Mouse (Mus musculus) myocyte (in vitro differentiated cells): ENCODE measurements around the gene Atrip. TPM values are rescaled to one million over a fixed set of nuclear protein-coding genes. Genes with fewer than 3 reads are reported as not detected.

Experiments
- H3K27me3 ChIP-seq: one replicate; pipeline ENCODE4 v1.6.1; 2011; ENCODE audit not compliant: control insufficient read depth, insufficient read depth, insufficient read length
- H3K36me3 ChIP-seq: one replicate; pipeline ENCODE4 v1.6.1; 2011; ENCODE audit not compliant: control insufficient read depth, insufficient read depth
- H3K4me2 ChIP-seq: one replicate; pipeline ENCODE4 v1.6.1; 2011; ENCODE audit warnings: low read depth, control low read depth
- H3K4me3 ChIP-seq: one replicate; pipeline ENCODE4 v1.5.1; 2011; ENCODE audit warnings: mild to moderate bottlenecking, control low read depth, moderate library complexity
- H3K79me2 ChIP-seq: one replicate; pipeline ENCODE4 v1.6.1; 2011; ENCODE audit not compliant: control insufficient read depth, insufficient read depth
- H3ac ChIP-seq: one replicate; pipeline ENCODE4 v1.6.1; 2011; ENCODE audit not compliant: control insufficient read depth, insufficient read length
- CEBPB ChIP-seq: IDR thresholded peaks from 2 replicates; pipeline ENCODE4 v1.6.1; 2011; ENCODE audit warnings: mild to moderate bottlenecking, moderate library complexity; ENCODE audit not compliant: poor library complexity, insufficient read depth, severe bottlenecking
- E2F4 ChIP-seq: IDR thresholded peaks from one replicate; pipeline ENCODE4 v1.6.1; 2011; ENCODE audit warnings: mild to moderate bottlenecking, control low read depth, moderate library complexity; ENCODE audit not compliant: insufficient read depth
- MAX ChIP-seq: IDR thresholded peaks from one replicate; pipeline ENCODE4 v1.6.1; 2011; ENCODE audit warnings: low read depth, mild to moderate bottlenecking, control low read depth
- MYOD1 ChIP-seq, 3 experiments: IDR thresholded peaks; one replicate each; pipeline ENCODE4 v1.6.1; 2011; ENCODE audit warnings: control low read depth in 2 of 3, low read depth in 2 of 3, mild to moderate bottlenecking in 2 of 3, moderate library complexity in 1 of 3; ENCODE audit not compliant: insufficient read length in 2 of 3, control insufficient read depth in 1 of 3
- MYOG ChIP-seq, 3 experiments: IDR thresholded peaks; one replicate each; pipeline ENCODE4 v1.6.1; 2011; ENCODE audit warnings: control low read depth in 2 of 3, low read depth in 2 of 3, mild to moderate bottlenecking in 2 of 3; ENCODE audit not compliant: insufficient read length in 2 of 3, control insufficient read depth in 1 of 3, insufficient read depth in 1 of 3
- POLR2A ChIP-seq: IDR thresholded peaks from one replicate; pipeline ENCODE4 v1.6.1; 2011; ENCODE audit warnings: low read depth, mild to moderate bottlenecking, control low read depth, moderate library complexity; ENCODE audit not compliant: insufficient read length
- POLR2AphosphoS2 ChIP-seq: IDR thresholded peaks from one replicate; pipeline ENCODE4 v1.6.1; 2011; ENCODE audit warnings: low read depth, control low read depth; ENCODE audit not compliant: insufficient read length
- REST ChIP-seq: IDR thresholded peaks from one replicate; pipeline ENCODE4 v1.6.1; 2011; ENCODE audit warnings: mild to moderate bottlenecking, control low read depth, moderate library complexity; ENCODE audit not compliant: insufficient read depth, insufficient read length
- SRF ChIP-seq: IDR thresholded peaks from one replicate; pipeline ENCODE4 v1.6.1; 2011; ENCODE audit warnings: low read depth; ENCODE audit not compliant: control insufficient read depth, insufficient read length
- TCF12 ChIP-seq: IDR thresholded peaks from one replicate; pipeline ENCODE4 v1.6.1; 2011; ENCODE audit warnings: mild to moderate bottlenecking, control low read depth; ENCODE audit not compliant: poor library complexity, insufficient read depth, severe bottlenecking
- TCF3 ChIP-seq: IDR thresholded peaks from one replicate; pipeline ENCODE4 v1.6.1; 2011; ENCODE audit warnings: low read depth, control low read depth; ENCODE audit not compliant: insufficient read length
- USF1 ChIP-seq: IDR thresholded peaks from one replicate; pipeline ENCODE4 v1.6.1; 2011; ENCODE audit warnings: low read depth, mild to moderate bottlenecking, control low read depth, moderate library complexity
- polyA plus RNA-seq: library from polyadenylated mRNA; unstranded; fragments of >200 nt; fragmentation: generic; extraction: Trizol; gene quantifications from one replicate; pipeline ENCODE4 v1.2.1, GENCODE M21; 2012; ENCODE audit warnings: missing spikeins

Atrip gene
- polyA plus RNA-seq, 1 experiment, result 9.6 TPM

- Histone ChIP-seq H3K27me3 (no peaks in the 10 kb centered on the region), H3K79me2 (no peaks in the 10 kb centered on the region), H3K4me3 (peak overlapping the region; percentile 10), H3K4me2 (peak overlapping the region; percentile 83), H3ac (no peak overlapping the region), H3K36me3 (no peaks in the 10 kb centered on the region)
- no peak for TF ChIP-seq MYOD1 (IDR thresholded peaks at IDR 0.05; ENCODE audit: control insufficient read depth in 1 of 3, insufficient read length in 2 of 3, low read depth in 2 of 3)
- peak; percentile 30 for TF ChIP-seq POLR2A
Measured at GRCm38 (mm10) chr9:109054712-109055111, 19.2 kb downstream of the Atrip start.

- Histone ChIP-seq H3K36me3 (no peaks in the 10 kb centered on the region), H3K79me2 (no peaks in the 10 kb centered on the region), H3ac (no peak overlapping the region), H3K27me3 (no peaks in the 10 kb centered on the region), H3K4me3 (no peak overlapping the region), H3K4me2 (no peak overlapping the region)
- TF ChIP-seq USF1, result no peak
- TF ChIP-seq REST, result no peak
Measured at GRCm38 (mm10) chr9:109053851-109054250, 20.1 kb downstream of the Atrip start.

GRCm38 (mm10) chr9:109053366-109053765 lies 20.6 kb downstream of the Atrip start:
- H3K36me3 ChIP-seq, result no peaks in the 10 kb centered on the region

GRCm38 (mm10) chr9:109052490-109053260 lies 21.2 kb downstream of the Atrip start:
- H3K36me3 ChIP-seq, result no peaks in the 10 kb centered on the region
- no peak overlapping the region for H3ac ChIP-seq
- H3K27me3 ChIP-seq, result no peaks in the 10 kb centered on the region
- H3K79me2 ChIP-seq, result no peaks in the 10 kb centered on the region
- no peak overlapping the region for H3K4me3 ChIP-seq
- TF ChIP-seq MYOD1 (IDR thresholded peaks at IDR 0.05; ENCODE audit: control insufficient read depth in 1 of 3, insufficient read length in 2 of 3, low read depth in 2 of 3), result no peak
- no peak for TF ChIP-seq E2F4
- no peak for TF ChIP-seq MAX
- TF ChIP-seq POLR2A, result no peak
- H3K4me2 ChIP-seq, result no peak overlapping the region

More at GRCm38 (mm10) chr9:109053366-109053765, 20.6 kb downstream of the Atrip start:
- Histone ChIP-seq H3K4me2 (no peak overlapping the region), H3K27me3 (no peaks in the 10 kb centered on the region), H3K79me2 (no peaks in the 10 kb centered on the region), H3K4me3 (no peak overlapping the region), H3ac (no peak overlapping the region)
- TF ChIP-seq MAX (no peak), REST (no peak), POLR2A (no peak), USF1 (no peak), MYOD1 (IDR thresholded peaks at IDR 0.05; ENCODE audit: control insufficient read depth in 1 of 3, insufficient read length in 2 of 3, low read depth in 2 of 3) (no peak), POLR2AphosphoS2 (no peak), MYOG (IDR thresholded peaks at IDR 0.05; ENCODE audit: control insufficient read depth in 1 of 3, insufficient read depth in 1 of 3, insufficient read length in 2 of 3, low read depth in 2 of 3) (no peak), CEBPB (no peak), TCF12 (no peak), E2F4 (no peak), TCF3 (no peak), SRF (no peak)

- Histone ChIP-seq H3K4me3 (no peak overlapping the region), H3ac (no peak overlapping the region), H3K36me3 (no peaks in the 10 kb centered on the region), H3K4me2 (no peak overlapping the region), H3K27me3 (no peaks in the 10 kb centered on the region), H3K79me2 (no peaks in the 10 kb centered on the region)
- no peak for TF ChIP-seq TCF12
- no peak for TF ChIP-seq REST
- TF ChIP-seq POLR2AphosphoS2, result no peak
- no peak for TF ChIP-seq MYOG (IDR thresholded peaks at IDR 0.05; ENCODE audit: control insufficient read depth in 1 of 3, insufficient read depth in 1 of 3, insufficient read length in 2 of 3, low read depth in 2 of 3)
- TF ChIP-seq E2F4, result no peak
- no peak for TF ChIP-seq POLR2A
- no peak for TF ChIP-seq MAX
- TF ChIP-seq SRF, result no peak
- TF ChIP-seq TCF3, result no peak
- no peak for TF ChIP-seq CEBPB
- TF ChIP-seq MYOD1 (IDR thresholded peaks at IDR 0.05; ENCODE audit: control insufficient read depth in 1 of 3, insufficient read length in 2 of 3, low read depth in 2 of 3), result no peak
- TF ChIP-seq USF1, result no peak
Measured at GRCm38 (mm10) chr9:109051651-109052489, 22.1 kb downstream of the Atrip start.
